Mouse (Mus musculus): ENCODE data around the gene Kank2. TPM values are rescaled to one million over a fixed set of nuclear protein-coding genes. Genes with fewer than 3 reads are reported as not detected.

The Kank2 gene
- polyA plus RNA-seq, 1 experiment from 2014 or later, result 2.6 TPM

GRCm38 (mm10) chr9:21723377-21724146 lies 75.0 kb downstream of the Kank2 start, which contains the start of gene Ldlr:
Ldlr (plus strand) TSS chr9:21723483.
- WGBS, result under 1% methylated on average over 47 of the region's 47 CpGs
- H3K4me3 ChIP-seq, result peak within 1 kb of the TSS; percentile 70
- peak; percentile 84 for ATAC-seq
- no peaks in the 10 kb centered on the region for H3K27me3 ChIP-seq
- H3K4me2 ChIP-seq, result peak within 1 kb of the TSS; percentile 80
- H3K9ac ChIP-seq, result peak within 1 kb of the TSS; percentile 81
- peaks cover 16% of the 10 kb centered on the region; the same call in 1 of the 2 replicates for H3K36me3 ChIP-seq (ENCODE audit: poor library complexity, severe bottlenecking)
- no peaks in the 10 kb centered on the region for H3K9me3 ChIP-seq (replicated peaks)
- H3K27ac ChIP-seq, result peak within 1 kb of the TSS; percentile 94
- H3K4me1 ChIP-seq, result peaks cover 31% of the 10 kb centered on the region

- Histone ChIP-seq H3K4me3 (no peak overlapping the region), H3K36me3 (ENCODE audit: poor library complexity, severe bottlenecking) (0 out of 2 replicates have a peak, but pooled peaks cover 3% of the 10 kb centered on the region), H3K27ac (no peak overlapping the region), H3K9ac (no peak overlapping the region), H3K4me1 (peaks cover 23% of the 10 kb centered on the region), H3K9me3 (replicated peaks) (no peaks in the 10 kb centered on the region), H3K4me2 (no peak overlapping the region), H3K27me3 (no peaks in the 10 kb centered on the region)
- WGBS, result 70% methylated on average over 2 of the region's 2 CpGs
- no peak for ATAC-seq
Measured at GRCm38 (mm10) chr9:21721036-21721435, 77.5 kb downstream of the Kank2 start.

GRCm38 (mm10) chr9:21717015-21717414 lies 81.5 kb downstream of the Kank2 start:
- no peak overlapping the region for H3K27ac ChIP-seq
- peaks cover 7% of the 10 kb centered on the region; the same call in 1 of the 2 replicates for H3K36me3 ChIP-seq (ENCODE audit: poor library complexity, severe bottlenecking)
- no peak overlapping the region for H3K4me2 ChIP-seq
- no peak overlapping the region for H3K4me3 ChIP-seq
- no peaks in the 10 kb centered on the region for H3K9me3 ChIP-seq (replicated peaks)
- no peaks in the 10 kb centered on the region for H3K27me3 ChIP-seq
- WGBS, result 87% methylated on average over 2 of the region's 2 CpGs
- no peaks in the 10 kb centered on the region for H3K4me1 ChIP-seq
- ATAC-seq, result no peak
- no peak overlapping the region for H3K9ac ChIP-seq

Small RNA genes within 50 kb of the gene (microRNA-seq; reads per million reads assigned to microRNA genes)
- gene Mir7083, result 4.3 reads per million, percentile 11 among the genes with 10 or more reads in this experiment

Other genes starting within 250 kb of the Kank2 start
- gene Timm29, start 206.0 kb downstream of the Kank2 start, polyA plus RNA-seq (2015; fragmentation: Nextera tagmentation; extraction: Ambion mirVana), result 44.3 and 46.7 TPM in 2 replicates
- 20.6 and 23.0 TPM in 2 replicates for gene Yipf2, start 205.9 kb downstream of the Kank2 start, polyA plus RNA-seq (2015; fragmentation: Nextera tagmentation; extraction: Ambion mirVana)
- 159 and 174 TPM in 2 replicates for gene Smarca4, start 182.6 kb downstream of the Kank2 start, polyA plus RNA-seq (2015; fragmentation: Nextera tagmentation; extraction: Ambion mirVana)
- 21.2 and 26.3 TPM in 2 replicates for gene Ldlr, start 75.3 kb downstream of the Kank2 start, polyA plus RNA-seq (2015; fragmentation: Nextera tagmentation; extraction: Ambion mirVana)
- gene Spc24, start 38.4 kb downstream of the Kank2 start, polyA plus RNA-seq (2015; fragmentation: Nextera tagmentation; extraction: Ambion mirVana), result 95.6 and 95.7 TPM in 2 replicates
- gene Angptl8, start 36.8 kb upstream of the Kank2 start, polyA plus RNA-seq (2015; fragmentation: Nextera tagmentation; extraction: Ambion mirVana), result 0.21 TPM in 1 of 2 replicates, not detected in the other
- 12.5 and 13.9 TPM in 2 replicates for gene Dock6, start 53.9 kb upstream of the Kank2 start, polyA plus RNA-seq (2015; fragmentation: Nextera tagmentation; extraction: Ambion mirVana)
- gene Rab3d, start 119.4 kb upstream of the Kank2 start, polyA plus RNA-seq (2015; fragmentation: Nextera tagmentation; extraction: Ambion mirVana), result 18.3 and 21.0 TPM in 2 replicates
- 5.0 and 6.6 TPM in 2 replicates for gene Ccdc159, start 128.7 kb upstream of the Kank2 start, polyA plus RNA-seq (2015; fragmentation: Nextera tagmentation; extraction: Ambion mirVana)
- gene Tmem205, start 128.8 kb upstream of the Kank2 start, polyA plus RNA-seq (2015; fragmentation: Nextera tagmentation; extraction: Ambion mirVana), result 42.2 and 42.3 TPM in 2 replicates
- 37.8 and 44.1 TPM in 2 replicates for gene Plppr2, start 138.3 kb upstream of the Kank2 start, polyA plus RNA-seq (2015; fragmentation: Nextera tagmentation; extraction: Ambion mirVana)
- gene Swsap1, start 157.0 kb upstream of the Kank2 start, polyA plus RNA-seq (2015; fragmentation: Nextera tagmentation; extraction: Ambion mirVana), result 8.6 and 12.1 TPM in 2 replicates
- 0.99 and 1.9 TPM in 2 replicates for gene Epor, start 164.8 kb upstream of the Kank2 start, polyA plus RNA-seq (2015; fragmentation: Nextera tagmentation; extraction: Ambion mirVana)
- gene Rgl3, start 190.7 kb upstream of the Kank2 start, polyA plus RNA-seq (2015; fragmentation: Nextera tagmentation; extraction: Ambion mirVana), result 1.1 and 1.2 TPM in 2 replicates
- 4.0 and 4.6 TPM in 2 replicates for gene Ccdc151, start 203.9 kb upstream of the Kank2 start, polyA plus RNA-seq (2015; fragmentation: Nextera tagmentation; extraction: Ambion mirVana)
- gene Prkcsh, start 204.1 kb upstream of the Kank2 start, polyA plus RNA-seq (2015; fragmentation: Nextera tagmentation; extraction: Ambion mirVana), result 84.2 and 89.6 TPM in 2 replicates

Data from forebrain, embryonic 13.5 days (tissue).